Mouse (Mus musculus): Measurements from ENCODE around the gene Hoxd10. TPM values are rescaled to one million over a fixed set of nuclear protein-coding genes. Genes with fewer than 3 reads are reported as not detected.

Gene Hoxd10
- polyA plus RNA-seq, 1 experiment from 2014 or later, result not detected

DNA sequence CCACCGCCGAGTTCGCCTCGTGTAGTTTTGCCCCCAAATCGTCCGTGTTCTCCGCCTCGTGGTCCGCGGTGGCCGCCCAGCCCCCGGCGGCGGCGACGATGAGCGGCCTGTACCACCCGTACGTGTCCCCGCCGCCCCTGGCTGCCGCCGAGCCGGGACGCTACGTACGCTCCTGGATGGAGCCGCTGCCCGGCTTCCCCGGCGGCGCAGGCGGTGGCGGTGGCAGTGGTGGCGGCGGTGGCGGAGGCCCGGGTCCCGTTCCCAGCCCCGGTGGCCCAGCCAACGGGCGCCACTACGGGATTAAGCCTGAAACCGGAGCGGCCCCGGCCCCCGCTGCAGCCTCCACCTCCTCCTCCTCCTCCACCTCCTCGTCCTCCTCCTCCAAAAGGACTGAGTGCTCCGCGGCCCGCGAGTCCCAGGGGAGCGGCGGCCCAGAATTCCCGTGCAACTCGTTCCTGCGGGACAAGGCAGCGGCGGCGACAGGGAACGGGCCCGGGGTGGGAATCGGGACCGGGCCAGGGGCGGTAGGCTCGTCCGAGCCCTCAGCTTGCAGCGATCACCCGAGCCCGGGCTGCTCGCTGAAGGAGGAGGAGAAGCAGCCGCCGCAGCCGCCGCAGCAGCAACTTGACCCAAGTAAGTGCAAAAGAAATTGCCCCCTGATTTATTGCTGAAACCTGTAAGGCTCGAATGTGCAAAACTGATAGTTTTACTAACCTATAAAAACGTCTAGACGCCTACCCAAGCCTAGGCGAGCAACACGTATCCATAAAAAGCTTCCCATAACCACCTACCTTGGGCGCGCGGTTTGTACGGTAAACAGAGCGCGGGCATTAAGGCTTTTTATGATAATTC lies 6.7 kb downstream of the Hoxd10 start:
- Histone ChIP-seq H3K4me2 (peak overlapping the region; percentile 59), H3K36me3 (ENCODE audit: insufficient read depth) (no peaks in the 10 kb centered on the region), H3K27me3 (ENCODE audit: insufficient read depth, low read length) (peaks cover 100% of the 10 kb centered on the region), H3K9ac (0 out of 2 replicates have a peak overlapping the region, but pooled peaks have one; percentile 16), H3K27ac (ENCODE audit: low read depth) (no peak overlapping the region), H3K4me3 (ENCODE audit: low read depth, low read length) (peak overlapping the region; percentile 36), H3K9me3 (ENCODE audit: low read depth, low read length) (no peaks in the 10 kb centered on the region), H3K4me1 (ENCODE audit: insufficient read depth) (no peaks in the 10 kb centered on the region)
- ATAC-seq (ENCODE audit: insufficient read depth), result no peak
- no peak for TF ChIP-seq CTCF (IDR thresholded peaks at IDR 0.05; ENCODE audit: low read depth)
- DNase-seq, result no peak
- WGBS, result under 1% methylated on average over 83 of the region's 86 CpGs

GRCm38 (mm10) chr2:74699053-74699430 lies 7.3 kb downstream of the Hoxd10 start:
- peaks cover 100% of the 10 kb centered on the region for H3K27me3 ChIP-seq (ENCODE audit: insufficient read depth, low read length)
- DNase-seq (no peak), ATAC-seq (ENCODE audit: insufficient read depth) (no peak)
- H3K9me3 ChIP-seq (ENCODE audit: low read depth, low read length), result no peaks in the 10 kb centered on the region
- H3K9ac ChIP-seq, result no peak overlapping the region
- H3K4me3 ChIP-seq (ENCODE audit: low read depth, low read length), result no peak overlapping the region
- 2% methylated on average over 17 of the region's 17 CpGs for WGBS
- no peaks in the 10 kb centered on the region for H3K36me3 ChIP-seq (ENCODE audit: insufficient read depth)
- H3K27ac ChIP-seq (ENCODE audit: low read depth), result no peak overlapping the region
- H3K4me2 ChIP-seq, result no peak overlapping the region
- H3K4me1 ChIP-seq (ENCODE audit: insufficient read depth), result no peaks in the 10 kb centered on the region
- TF ChIP-seq CTCF (IDR thresholded peaks at IDR 0.05; ENCODE audit: low read depth), result no peak

DNA sequence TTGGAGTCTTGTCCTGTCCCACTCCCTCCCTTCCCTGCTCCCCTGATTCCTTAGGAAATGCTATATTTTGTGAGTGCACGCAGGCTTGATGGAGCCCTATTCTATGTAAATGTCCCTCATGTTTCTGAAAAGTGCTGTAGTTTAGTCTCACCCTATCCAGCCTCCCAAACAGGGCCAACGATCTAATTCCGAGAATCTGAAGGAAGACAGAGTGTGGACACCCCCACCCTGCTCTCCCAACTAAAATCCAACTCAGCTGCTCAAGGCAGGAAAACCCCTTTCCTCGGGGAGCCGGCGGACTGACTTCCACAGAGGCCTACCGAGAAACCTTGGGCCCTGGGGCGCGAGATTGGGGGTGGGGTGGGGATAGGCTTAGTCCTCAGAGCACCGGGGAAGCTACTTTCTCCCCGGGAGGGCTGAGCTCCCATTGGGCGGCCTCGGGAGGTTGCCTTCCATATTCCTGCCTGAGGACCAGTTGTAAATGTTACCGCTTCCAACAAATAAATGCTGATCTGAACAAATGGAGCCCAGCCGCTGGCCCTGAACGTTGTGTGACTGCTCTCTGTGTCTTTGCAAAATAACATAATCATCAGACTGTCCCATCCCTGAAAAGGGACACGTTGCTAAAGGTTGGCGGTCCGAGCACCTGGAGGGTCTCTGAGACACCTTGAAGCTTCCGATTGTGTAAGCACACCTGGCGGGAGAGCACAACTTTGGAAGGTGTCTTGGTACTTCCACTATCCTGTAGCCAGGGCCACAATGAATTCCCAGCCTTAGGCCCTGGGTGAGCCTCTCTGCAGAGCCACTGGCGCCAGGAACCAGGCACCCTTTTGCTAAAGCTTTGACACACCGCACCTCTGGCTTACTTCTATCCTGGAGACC lies 8.2 kb downstream of the Hoxd10 start:
- H3K36me3 ChIP-seq (ENCODE audit: insufficient read depth), result no peaks in the 10 kb centered on the region
- H3K9me3 ChIP-seq (ENCODE audit: low read depth, low read length), result no peaks in the 10 kb centered on the region
- H3K4me2 ChIP-seq, result no peak overlapping the region
- DNase-seq (no peak), ATAC-seq (ENCODE audit: insufficient read depth) (no peak)
- 2% methylated on average over 23 of the region's 23 CpGs for WGBS
- H3K4me3 ChIP-seq (ENCODE audit: low read depth, low read length), result no peak overlapping the region
- no peak for TF ChIP-seq CTCF (IDR thresholded peaks at IDR 0.05; ENCODE audit: low read depth)
- no peak overlapping the region for H3K27ac ChIP-seq (ENCODE audit: low read depth)
- no peaks in the 10 kb centered on the region for H3K4me1 ChIP-seq (ENCODE audit: insufficient read depth)
- H3K9ac ChIP-seq, result no peak overlapping the region
- peaks cover 100% of the 10 kb centered on the region for H3K27me3 ChIP-seq (ENCODE audit: insufficient read depth, low read length)

- WGBS, result 5% methylated on average over 22 of the region's 22 CpGs
- Histone ChIP-seq H3K36me3 (ENCODE audit: insufficient read depth) (no peaks in the 10 kb centered on the region), H3K27me3 (ENCODE audit: insufficient read depth, low read length) (peaks cover 97% of the 10 kb centered on the region), H3K4me1 (ENCODE audit: insufficient read depth) (no peaks in the 10 kb centered on the region), H3K27ac (ENCODE audit: low read depth) (no peak overlapping the region), H3K4me2 (no peak overlapping the region), H3K9ac (no peak overlapping the region), H3K4me3 (ENCODE audit: low read depth, low read length) (no peak overlapping the region), H3K9me3 (ENCODE audit: low read depth, low read length) (no peaks in the 10 kb centered on the region)
- DNase-seq (no peak), ATAC-seq (ENCODE audit: insufficient read depth) (no peak)
- no peak for TF ChIP-seq CTCF (IDR thresholded peaks at IDR 0.05; ENCODE audit: low read depth)
Observed at GRCm38 (mm10) chr2:74700546-74701112, 8.9 kb downstream of the Hoxd10 start.

GRCm38 (mm10) chr2:74701949-74702819 lies 10.5 kb downstream of the Hoxd10 start:
- peak; percentile 89 for TF ChIP-seq CTCF (IDR thresholded peaks at IDR 0.05; ENCODE audit: low read depth)
- Histone ChIP-seq H3K4me1 (ENCODE audit: insufficient read depth) (no peaks in the 10 kb centered on the region), H3K27ac (ENCODE audit: low read depth) (no peak overlapping the region), H3K9me3 (ENCODE audit: low read depth, low read length) (no peaks in the 10 kb centered on the region), H3K4me2 (no peak overlapping the region), H3K4me3 (ENCODE audit: low read depth, low read length) (no peak overlapping the region), H3K9ac (no peak overlapping the region), H3K27me3 (ENCODE audit: insufficient read depth, low read length) (peaks cover 96% of the 10 kb centered on the region), H3K36me3 (ENCODE audit: insufficient read depth) (no peaks in the 10 kb centered on the region)
- ATAC-seq (ENCODE audit: insufficient read depth) (no peak), DNase-seq (peak; percentile 95)
- WGBS, result 11% methylated on average over 17 of the region's 17 CpGs

GRCm38 (mm10) chr2:74702820-74703219 lies 11.1 kb downstream of the Hoxd10 start:
- DNase-seq, result no peak
- Histone ChIP-seq H3K27me3 (ENCODE audit: insufficient read depth, low read length) (peaks cover 96% of the 10 kb centered on the region), H3K4me3 (ENCODE audit: low read depth, low read length) (no peak overlapping the region), H3K4me2 (no peak overlapping the region), H3K36me3 (ENCODE audit: insufficient read depth) (no peaks in the 10 kb centered on the region), H3K9me3 (ENCODE audit: low read depth, low read length) (no peaks in the 10 kb centered on the region), H3K4me1 (ENCODE audit: insufficient read depth) (no peaks in the 10 kb centered on the region), H3K27ac (ENCODE audit: low read depth) (no peak overlapping the region), H3K9ac (no peak overlapping the region)
- 17% methylated on average over 6 of the region's 6 CpGs for WGBS
- no peak for ATAC-seq (ENCODE audit: insufficient read depth)
- TF ChIP-seq CTCF (IDR thresholded peaks at IDR 0.05; ENCODE audit: low read depth), result no peak

Measured in lung, embryonic 14.5 days (tissue).